Mouse (Mus musculus): ENCODE data around the gene Drg1.
"Not testable (repeated sequence)": the region's sequence is repeated elsewhere in the genome, so short reads cannot be mapped to it uniquely, and the experiment has no call there.

Drg1 gene

DNA sequence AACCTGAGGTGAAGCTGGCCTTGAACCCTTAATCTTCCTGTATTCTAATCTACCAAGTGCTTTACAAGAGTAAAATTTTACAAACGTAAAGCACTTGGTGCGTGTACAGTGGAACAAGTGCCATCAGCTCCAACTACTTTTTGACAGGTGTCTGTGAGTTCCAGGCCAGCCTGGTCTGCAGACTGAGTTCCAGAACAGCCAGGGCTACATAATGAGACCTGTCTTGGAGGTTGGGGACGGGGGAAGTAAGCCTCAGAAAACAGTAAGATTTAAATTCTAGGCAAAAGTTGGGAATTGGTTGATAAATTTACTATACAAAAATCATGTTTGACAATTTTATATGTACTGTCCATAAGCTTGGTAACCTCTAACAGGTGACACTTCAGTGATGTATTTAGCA lies 61.0 kb downstream of the Drg1 start:
- DNase-seq, result no peak

DNA sequence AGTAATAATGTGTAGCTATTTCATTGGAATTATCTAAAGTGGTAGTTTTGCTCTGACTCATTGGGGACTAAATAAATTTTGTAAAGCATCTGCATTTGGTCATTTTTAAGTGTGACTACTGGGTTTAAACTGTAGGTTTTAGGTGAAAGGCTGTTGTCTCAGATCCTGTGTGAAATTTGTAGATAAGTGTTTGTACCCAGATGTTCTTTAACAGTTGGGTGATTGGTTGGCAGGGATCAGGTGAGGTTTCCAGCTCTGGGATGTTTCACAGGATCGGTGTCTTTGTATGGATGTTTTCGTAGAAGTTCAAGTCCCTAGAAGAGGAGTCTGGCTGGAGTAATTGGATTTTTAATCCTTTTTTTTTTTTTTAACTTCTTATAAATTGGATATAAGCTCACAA lies 62.4 kb downstream of the Drg1 start:
- no peak for DNase-seq

DNA sequence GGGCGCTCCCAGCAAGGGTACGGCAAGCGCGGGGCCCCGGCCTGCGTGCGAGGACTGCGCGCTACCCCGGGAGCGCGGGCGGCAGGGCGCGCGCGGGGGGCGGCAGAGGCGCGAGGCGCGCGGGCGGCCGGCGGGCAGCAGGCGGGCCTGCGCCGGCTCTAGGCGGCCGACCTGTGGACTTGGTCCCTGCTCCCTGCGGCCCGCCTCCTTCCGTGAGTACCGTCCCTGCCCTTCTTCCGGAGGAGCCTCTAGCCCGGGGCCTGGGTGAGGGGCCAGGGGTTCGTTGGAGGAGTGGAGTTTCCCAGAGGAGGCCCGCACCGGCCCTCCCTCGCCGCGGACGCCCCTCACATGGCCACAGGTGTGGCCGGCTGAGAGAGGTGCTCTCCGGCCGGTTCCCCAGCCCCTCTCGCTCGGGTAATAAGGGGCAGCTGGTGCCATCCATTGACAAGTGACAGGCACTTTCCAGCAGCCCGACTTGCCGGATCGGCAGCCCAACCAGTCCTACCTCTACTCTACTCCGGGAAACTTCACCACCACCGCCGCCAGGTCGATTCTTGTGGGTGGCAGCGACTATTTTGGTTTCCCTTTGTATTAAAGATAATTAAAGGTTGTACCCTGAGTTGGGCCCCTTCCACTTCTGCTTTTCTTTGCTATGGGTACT lies 63.3 kb downstream of the Drg1 start:
- no peak for DNase-seq

DNA sequence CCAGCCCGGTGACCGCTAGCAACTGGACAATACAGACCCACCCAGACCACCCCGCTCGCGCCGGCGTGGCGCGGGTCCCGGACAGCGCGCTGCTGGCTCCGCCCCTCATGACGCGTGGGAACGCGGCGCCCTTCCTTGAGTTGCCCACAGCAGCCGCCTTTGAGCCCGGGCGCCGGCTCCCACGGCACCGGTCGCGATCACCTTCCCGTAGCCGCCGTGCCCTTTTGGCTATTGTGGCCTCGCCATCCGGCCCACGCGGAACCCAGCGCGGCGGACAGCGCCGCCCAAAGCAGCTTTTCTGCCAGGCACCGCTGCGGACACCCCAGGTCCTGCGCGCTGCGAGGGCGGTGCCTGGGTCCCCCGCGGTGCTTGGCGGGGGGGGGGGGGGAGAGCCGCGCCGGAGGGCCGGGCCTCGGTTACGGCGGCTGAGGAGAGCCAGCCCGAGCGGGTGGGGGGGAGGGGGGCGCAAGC lies 63.9 kb downstream of the Drg1 start, which contains the start of gene Eif4enif1:
Eif4enif1 (plus strand) TSS at position 162 of the 471 bp plus-strand sequence.
- peak; percentile 96 for DNase-seq

DNA sequence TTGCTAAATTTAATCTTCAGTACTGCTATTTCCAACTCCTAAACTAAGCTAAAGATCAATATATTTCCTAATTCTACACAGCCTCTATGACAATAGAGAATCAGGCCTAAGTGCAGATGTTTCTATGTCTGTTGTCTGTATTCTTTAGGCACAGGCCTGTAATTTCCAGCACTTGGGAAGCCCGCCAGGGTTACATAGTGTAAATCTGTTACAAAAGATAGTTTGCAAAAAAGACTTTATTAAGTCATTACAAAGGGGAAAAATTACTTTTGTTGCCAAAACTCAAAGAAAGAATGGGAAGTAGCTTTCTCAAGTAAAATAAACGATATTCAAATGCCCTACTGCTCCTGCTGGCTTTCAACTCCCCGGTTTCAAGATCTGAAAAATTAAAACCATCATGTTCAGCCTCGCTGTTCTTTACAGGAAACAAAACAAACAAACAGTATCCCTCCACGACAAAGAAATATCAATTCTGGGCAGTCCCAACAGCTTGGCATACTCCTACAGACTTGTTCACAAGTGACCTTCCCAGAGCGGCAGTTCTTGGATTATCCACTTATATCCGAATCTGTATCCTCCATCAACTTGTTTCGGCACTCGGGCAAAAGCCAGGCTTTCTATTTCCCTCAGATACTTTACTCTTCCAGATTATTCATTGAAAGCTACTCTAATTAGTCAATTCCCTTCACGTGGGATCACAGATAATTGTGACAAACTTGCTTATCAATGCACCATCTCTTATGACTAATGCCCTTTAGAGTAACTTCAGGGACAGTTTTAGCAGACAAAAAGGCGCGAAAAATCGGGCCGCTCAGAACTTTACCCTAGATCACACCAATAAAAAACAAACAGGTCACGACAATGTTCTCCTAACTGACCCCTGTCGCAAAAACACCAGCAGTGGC lies 64.6 kb downstream of the Drg1 start:
- no peak for DNase-seq

DNA sequence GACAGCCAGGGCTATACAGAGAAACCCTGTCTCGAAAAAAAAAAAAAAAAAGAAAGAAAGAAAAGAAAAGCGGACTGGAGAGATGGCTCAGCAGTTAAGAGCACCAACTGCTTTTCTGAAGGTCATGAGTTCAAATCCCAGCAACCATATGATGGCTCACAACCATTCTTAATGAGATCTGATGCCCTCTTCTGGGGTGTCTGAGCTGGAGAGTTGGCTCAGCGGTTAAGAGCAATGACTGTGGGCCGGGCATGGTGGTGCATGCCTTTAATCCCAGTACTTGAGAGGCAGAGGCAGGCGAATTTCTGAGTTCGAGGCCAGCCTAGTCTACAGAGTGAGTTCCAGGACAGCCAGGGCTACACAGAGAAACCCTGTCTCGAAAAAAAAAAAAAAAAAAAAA lies 65.6 kb downstream of the Drg1 start:
- not testable (repeated sequence) for DNase-seq

DNA sequence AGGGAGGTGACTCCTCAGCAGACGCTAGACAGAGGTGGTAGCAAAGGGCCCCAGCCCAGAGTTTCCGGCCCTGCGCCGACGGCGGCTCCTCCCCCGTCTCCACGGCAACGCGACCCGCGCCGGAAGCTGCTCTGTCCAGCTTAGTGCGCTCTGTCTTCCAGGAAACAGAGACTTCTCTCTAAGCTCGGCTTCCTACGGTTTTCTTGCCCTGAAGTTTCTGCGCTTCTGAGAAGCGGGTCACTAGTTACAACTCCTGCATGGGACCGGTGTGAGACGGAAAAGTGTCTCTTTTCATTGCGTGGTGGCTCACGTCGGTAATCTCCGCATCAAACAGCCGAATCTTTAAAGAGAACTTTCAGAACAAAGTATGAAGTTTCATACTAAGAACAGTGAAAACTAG lies 72.9 kb downstream of the Drg1 start, which contains the start of gene Sfi1:
Sfi1 (minus strand) TSS at position 101 of the 400 bp plus-strand sequence.
- no peak for DNase-seq

DNA sequence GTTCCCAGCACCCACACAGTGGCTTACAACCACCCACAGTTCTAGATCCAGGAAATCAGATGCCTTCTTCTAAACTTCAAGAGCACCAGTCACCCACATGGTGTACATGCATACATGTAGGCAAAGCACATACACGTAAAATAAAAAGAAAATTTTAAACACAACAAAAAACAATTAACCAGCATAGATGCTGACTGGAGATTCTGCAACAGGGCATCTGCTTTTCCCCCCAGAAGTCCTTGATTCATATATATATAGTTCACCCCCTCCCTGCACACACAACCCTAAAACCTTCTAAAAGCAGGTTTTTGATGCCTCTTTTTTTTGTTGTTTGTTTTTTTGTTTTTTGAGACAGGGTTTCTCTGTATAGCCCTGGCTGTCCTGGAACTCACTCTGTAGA lies 83.5 kb downstream of the Drg1 start:
- DNase-seq, result not testable (repeated sequence)

DNA sequence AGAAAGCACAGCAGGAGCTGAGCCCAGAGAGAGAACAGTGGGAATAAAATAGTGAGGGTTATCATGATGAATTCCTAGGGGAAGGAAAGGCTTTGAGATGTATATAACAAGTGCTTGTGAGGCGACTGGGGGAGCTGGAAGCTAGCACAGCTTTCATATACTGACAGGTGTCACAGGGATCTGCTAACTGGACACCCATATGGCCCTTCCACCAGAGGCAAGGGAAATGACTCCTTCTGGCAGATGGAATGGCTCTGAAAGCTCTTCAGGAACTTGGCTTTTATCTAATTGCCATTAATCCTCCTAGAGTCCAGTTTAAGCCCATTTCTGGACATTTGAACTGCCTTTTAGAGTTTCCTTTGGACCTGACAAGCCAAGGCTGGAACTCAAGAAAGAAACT lies 84.2 kb downstream of the Drg1 start:
- DNase-seq, result not testable (repeated sequence)

DNA sequence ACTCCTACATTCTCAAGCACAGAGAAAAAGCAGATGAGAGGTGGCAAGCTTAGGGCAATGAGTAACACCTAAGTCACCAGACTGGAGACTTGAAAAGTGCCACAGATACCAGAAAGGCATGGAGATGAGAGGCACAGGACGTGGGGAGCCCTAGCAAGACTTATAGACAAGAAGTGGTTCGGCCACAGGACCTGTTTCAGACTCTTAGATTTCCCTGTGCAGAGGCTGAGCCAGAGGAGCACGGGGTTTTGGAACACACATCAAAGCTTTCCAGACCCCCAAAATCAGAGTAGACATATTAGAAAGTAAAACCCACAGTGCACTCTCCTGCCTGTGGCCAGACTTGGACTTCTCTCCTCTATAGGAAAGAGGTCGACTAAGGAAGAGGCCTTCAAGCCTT lies 85.0 kb downstream of the Drg1 start:
- DNase-seq, result not testable (repeated sequence)

DNA sequence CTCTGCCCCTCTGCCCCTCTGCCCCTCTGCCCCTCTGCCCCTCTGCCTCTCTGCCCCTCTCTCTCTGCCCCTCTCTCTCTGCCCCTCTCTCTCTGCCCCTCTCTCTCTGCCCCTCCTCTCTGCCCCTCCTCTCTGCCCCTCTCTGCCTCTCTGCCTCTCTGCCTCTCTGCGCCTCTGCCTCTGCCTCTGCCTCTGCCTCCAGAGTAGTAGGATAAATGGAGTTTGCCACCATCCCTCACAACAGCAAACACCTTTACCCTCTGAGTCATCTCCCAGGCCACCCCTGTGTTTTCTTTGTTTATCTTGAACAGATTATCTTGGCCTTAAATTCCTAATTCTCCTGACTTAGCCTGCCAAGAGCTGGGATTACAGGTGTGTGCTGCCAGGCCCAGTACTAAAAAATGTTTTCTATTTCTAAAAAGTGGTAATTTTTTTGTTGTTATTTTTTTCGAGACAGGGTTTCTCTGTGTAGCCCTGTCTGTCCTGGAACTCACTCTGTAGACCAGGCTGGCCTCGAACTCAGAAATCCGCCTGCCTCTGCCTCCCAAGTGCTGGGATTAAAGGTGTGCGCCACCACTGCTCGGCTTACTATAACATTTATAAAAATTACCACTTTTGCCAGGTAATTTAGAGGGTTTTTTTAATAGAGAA lies 85.6 kb downstream of the Drg1 start:
- not testable (repeated sequence) for DNase-seq

DNA sequence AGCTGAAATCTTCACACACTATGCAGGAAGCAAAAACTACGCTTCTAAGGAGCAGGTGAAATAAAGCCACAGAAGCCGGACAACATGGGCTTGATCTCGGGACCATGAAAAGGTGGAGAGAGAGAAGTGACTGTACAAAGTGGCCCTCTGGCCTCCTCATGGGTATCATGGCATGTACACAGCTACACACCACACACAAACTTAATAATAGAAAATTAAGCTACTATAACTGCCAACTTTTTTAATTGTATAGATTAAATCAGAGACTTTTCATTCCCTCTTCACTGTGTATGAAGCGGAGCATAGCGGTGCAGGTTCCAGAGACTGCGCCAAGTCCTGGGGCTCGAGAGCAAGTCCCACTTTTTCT lies 86.5 kb downstream of the Drg1 start:
- DNase-seq, result not testable (repeated sequence)

DNA sequence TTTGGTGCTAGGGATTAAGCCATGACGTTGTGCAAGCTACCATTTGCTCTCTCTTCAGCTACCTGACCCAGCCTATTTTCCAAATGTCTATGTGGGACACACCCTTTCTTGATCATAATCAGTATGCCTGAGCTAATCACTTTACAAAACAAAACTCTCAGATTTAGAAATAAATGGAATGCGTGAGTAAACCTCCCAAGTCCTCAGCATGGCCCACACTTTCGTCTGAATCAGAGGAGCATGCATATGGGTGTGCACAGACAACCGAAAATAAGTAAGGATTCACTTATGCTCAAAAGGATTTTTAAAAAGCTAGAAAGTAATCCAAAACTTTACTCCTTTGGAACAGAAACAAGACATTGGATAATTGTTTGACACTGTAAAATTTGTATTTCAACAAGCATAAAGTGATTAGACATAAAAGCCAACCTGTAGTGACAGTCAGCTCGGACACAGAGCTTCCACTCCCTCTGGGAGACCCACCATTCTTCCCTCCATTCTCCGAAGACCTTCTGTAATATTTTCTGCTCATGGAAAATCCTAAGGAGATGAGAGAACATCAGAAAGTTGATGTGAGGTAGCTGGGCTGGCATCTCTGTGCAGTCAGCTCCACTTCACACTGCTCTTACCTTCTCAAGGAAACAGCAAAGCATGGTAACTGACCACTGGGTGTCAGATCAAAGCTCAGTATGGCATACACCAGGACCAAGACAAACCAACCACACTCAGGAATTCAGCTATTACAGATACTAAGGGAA lies 87.1 kb downstream of the Drg1 start:
- DNase-seq, result not testable (repeated sequence)

DNA sequence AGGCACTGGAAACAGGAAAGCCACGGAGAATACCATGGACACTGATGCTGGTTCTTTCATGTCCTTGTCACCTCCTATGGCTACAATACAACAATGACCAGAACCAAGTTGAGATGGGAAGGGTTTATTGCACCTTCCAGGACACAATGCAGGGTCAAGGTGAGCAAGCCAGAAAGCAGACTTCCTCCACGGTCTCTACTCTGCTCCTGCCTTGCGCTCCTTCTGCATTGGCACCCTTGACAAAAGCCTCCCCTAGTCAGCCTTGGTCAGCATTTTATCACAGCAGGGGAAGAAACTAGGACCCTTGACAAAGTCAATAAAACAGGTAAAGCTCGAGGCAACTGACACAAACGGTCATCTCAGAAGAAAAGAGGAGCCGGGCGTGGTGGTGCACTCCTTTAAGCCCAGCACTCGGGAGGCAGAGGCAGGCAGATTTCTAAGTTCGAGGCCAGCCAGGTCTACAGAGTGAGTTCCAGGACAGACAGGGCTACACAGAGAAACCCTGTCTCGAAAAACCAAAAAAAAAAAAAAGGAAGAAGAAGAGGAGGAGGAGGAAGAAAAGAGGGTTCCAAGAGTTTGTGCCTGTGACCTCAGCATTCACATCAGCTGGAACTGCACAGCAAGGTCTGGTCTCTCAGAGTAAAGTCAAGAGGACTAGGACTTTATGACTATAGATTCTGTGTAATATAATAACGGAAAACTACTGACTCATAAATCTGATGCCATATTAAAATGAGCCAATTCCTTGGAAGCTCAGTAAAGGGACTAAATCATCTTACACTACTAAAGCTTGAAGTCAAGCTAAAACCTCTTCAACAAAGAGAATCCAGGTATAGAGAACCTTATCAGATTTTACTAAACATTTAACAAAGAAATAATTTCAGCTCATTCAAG lies 92.5 kb downstream of the Drg1 start:
- peak; percentile 11 for DNase-seq

DNA sequence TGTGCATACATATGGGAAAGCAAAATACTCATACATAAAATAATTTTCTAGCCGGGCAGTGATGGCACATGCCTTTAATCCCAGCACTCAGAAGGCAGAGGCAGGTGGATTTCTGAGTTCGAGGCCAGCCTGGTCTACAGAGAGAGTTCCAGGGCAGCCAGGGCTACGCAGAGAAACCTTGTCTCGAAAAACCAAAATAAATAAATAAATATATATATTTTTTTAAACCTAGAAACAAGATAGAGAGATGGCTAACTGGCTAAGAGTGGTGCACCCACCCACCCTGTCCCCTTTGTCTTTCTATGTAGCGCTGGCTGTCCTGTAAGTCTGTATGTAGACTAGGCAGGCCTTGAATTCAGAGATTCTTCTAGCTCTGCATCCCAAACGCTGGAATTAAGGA lies 93.7 kb downstream of the Drg1 start:
- not testable (repeated sequence) for DNase-seq

DNA sequence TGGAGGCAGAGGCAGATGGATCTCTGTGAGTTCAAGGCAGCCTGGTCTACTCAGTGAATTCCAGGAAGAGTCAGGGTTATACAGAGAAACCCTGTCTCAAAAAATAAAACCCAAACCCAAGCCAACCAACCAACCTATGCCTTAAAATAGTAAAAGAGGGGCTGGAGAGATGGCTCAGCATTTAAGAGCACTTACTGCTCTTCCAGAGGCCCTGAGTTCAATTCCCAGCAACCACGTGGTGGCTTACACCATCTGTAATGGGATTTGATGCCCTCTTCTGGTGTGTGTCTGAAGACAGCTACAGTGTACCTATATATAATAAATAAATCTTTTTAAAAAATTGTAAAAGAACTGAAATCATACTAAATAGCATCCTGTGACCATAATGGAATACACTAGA lies 94.3 kb downstream of the Drg1 start:
- not testable (repeated sequence) for DNase-seq

DNA sequence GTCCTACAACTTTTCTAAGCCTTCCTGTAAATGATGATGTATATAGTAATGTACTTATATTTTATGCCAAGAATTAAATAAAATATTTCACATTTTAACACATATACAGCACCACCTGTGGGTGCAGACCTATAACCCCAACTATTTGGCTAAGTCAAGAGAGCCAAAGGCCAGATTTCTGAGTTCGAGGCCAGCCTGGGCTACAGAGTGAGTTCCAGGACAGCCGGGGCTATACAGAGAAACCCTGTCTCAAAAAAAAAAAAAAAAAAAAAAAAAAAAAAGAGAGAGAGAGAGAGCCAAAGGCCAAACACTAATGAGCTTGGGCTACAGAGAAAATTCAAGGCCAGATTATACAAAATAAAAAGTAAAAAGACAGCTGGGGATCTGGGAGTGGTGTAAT lies 97.2 kb downstream of the Drg1 start:
- not testable (repeated sequence) for DNase-seq

DNA sequence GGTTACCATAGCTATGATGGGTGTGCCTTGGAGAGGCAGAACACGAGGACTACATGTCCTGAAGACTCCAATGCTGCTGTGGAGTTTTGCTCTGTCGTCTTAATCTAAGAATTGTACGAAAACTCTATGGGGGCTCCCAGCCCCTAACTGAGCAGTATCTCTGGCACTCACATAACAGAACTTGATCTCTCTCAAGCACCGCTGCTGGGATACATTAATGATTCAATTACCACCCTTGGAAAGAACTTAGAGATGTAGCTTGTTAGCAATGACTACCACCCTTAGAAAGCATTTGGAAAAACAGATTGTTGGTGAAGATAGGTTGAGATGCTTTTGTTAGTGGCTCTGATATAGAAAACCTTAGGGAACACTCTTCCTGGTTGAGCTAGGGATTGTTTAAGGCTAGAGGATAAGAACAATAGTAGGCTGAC lies 98.6 kb downstream of the Drg1 start:
- DNase-seq, result not testable (repeated sequence)

DNA sequence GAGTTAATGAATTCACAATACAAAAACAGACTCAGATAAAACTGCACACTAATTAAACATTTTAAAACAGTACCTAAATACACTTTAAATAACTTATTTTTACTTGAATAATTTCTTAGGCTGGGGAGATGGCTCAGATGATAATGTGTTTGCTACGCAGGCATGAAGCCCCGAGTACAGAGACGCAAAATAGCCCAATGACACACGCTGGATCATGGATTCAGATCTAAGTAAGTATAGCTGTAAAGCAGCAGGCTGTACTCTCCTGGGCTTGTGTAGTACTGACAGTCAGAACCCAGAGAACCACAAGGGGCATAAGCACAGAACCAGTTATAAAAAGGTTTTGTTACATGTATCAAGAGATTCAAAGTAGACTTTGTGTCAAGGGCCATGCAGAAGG lies 99.1 kb downstream of the Drg1 start:
- DNase-seq, result not testable (repeated sequence)

DNA sequence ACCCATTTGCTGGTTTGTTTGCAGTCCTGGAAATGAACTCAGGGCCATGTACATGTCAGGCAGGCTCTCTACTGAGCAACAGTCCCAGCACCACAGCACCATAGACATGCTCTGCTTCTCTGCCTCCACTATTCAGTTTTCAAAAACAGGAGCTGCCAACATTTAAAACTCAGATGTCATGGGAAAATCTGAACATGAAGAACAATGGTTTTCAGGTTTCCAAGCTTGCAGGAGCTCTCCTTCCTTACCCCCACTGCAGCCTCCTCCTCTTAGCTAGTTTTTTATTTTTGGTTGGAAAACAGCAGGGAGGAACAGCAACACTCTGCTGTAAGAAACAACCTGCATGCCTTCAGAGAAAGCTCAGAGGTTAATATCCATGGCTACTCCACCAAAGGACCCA lies 99.9 kb downstream of the Drg1 start:
- not testable (repeated sequence) for DNase-seq

DNA sequence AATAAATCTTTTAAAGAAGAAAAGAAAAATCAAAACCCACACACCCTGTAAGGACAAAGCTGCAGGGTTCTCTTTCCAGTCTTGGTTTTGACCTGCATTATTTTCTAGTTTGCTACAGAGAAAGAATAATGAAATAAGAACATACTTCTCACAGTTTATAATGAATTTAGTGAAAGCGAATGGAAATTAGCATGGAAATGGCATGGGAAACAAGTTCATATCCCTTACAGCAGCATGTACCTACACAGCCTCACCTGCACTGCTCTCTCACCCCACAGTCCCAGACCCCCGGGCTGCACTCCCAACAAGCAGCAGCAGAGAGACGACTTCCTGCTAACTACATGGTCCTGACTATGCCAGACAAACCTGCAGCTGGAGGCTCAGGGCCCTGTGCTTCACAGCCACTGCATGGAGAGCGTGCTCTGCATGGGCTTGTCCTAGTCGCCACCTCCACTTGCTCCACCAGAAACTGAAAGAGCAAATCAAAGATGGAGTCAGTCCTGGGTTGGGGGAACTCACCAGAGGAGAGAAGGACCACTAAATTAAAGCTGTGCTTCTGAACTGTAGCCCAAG lies 100.9 kb downstream of the Drg1 start:
- peak; percentile 36 for DNase-seq
